Mouse (Mus musculus) limb, embryonic 15.5 days (tissue): ENCODE measurements around the gene Mmachc. TPM values are rescaled to one million over a fixed set of nuclear protein-coding genes. Genes with fewer than 3 reads are reported as not detected.
"Not testable (repeated sequence)": the region's sequence is repeated elsewhere in the genome, so short reads cannot be mapped to it uniquely, and the experiment has no call there.

Source experiments
- ATAC-seq: fragments of 200-750 bp; cut with Nextera tagmentation; 2 replicates; pipeline ENCODE4 v1.8.0; 2017; ENCODE audit warnings: low read depth, moderate TSS enrichment; ENCODE audit not compliant: insufficient number of reproducible peaks, low FRiP score, low TSS enrichment
- H3K27ac ChIP-seq: fragments of 300-500 bp; sonication (generic); 2 replicates; pipeline ENCODE4 v1.5.1; 2015; ENCODE audit warnings: moderate library complexity, mild to moderate bottlenecking, inconsistent platforms
- H3K27me3 ChIP-seq: fragments of 300-500 bp; sonication (generic); 2 replicates; pipeline ENCODE4 v1.6.1; 2015; ENCODE audit warnings: inconsistent platforms
- H3K36me3 ChIP-seq: fragments of 300-500 bp; sonication (generic); 2 replicates; pipeline ENCODE4 v1.6.1; 2015; ENCODE audit warnings: inconsistent platforms
- H3K4me1 ChIP-seq: fragments of 300-500 bp; sonication (generic); 2 replicates; pipeline ENCODE4 v1.6.1; 2015; ENCODE audit warnings: inconsistent platforms
- H3K4me2 ChIP-seq: fragments of 300-500 bp; sonication (generic); 2 replicates; pipeline ENCODE4 v1.6.1; 2015; ENCODE audit warnings: mild to moderate bottlenecking, inconsistent platforms
- H3K4me3 ChIP-seq: fragments of 300-500 bp; sonication (generic); 2 replicates; pipeline ENCODE4 v1.5.1; 2015; ENCODE audit warnings: mild to moderate bottlenecking, inconsistent platforms
- H3K9ac ChIP-seq: fragments of 300-500 bp; sonication (generic); 2 replicates; pipeline ENCODE4 v1.6.1; 2015; ENCODE audit warnings: inconsistent platforms
- H3K9me3 ChIP-seq: fragments of 300-500 bp; sonication (generic); 2 replicates; pipeline ENCODE4 v1.6.1; 2016; ENCODE audit warnings: inconsistent platforms
- whole genome bisulfite sequencing: fragments of 180-500 bp; shearing (Covaris S2); methylation state at CpG from one replicate; pipeline ENCODE4 v1.1.7; 2015; 5-methylcytosine and 5-hydroxymethylcytosine counted together
- polyA plus RNA-seq: library from polyadenylated mRNA; unstranded; fragments of >200 nt; fragmentation: Nextera tagmentation; extraction: Ambion mirVana; gene quantifications from 2 replicates; pipeline ENCODE4 v1.2.1, GENCODE M21; 2015

The Mmachc gene
- polyA plus RNA-seq, 1 experiment from 2014 or later, result 19.6 TPM

GRCm38 (mm10) chr4:116668145-116668544, 40.1 kb downstream of the Mmachc start:
- peak overlapping the region; percentile 18 for H3K27ac ChIP-seq
- ATAC-seq, result no peak
- H3K27me3 ChIP-seq, result no peaks in the 10 kb centered on the region
- H3K4me1 ChIP-seq, result no peaks in the 10 kb centered on the region
- no peaks in the 10 kb centered on the region for H3K36me3 ChIP-seq
- no peak overlapping the region for H3K4me3 ChIP-seq
- no peak overlapping the region for H3K9ac ChIP-seq
- H3K9me3 ChIP-seq, result no peaks in the 10 kb centered on the region
- WGBS, result 47% methylated on average over 3 of the region's 3 CpGs
- H3K4me2 ChIP-seq, result no peak overlapping the region

DNA sequence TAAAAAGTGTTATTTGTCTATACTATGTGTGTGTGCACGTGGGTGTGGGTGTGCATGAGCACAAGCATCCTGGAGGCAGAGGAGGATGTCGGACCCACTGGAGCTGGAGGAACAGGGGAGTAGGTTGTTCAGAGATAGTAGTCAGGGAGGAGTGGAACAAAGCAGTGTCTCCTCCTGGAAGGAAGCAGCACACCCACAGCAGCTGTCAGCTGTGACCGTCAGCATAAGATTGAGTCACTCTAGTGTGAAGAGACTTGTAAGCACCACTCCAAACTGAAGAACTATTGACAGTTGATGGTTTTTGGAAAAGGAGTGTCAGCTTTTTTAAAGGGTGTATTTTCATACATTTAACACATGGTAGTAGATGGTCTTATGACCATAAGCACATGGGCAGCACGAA, 41.6 kb downstream of the Mmachc start:
- Histone ChIP-seq H3K27me3 (no peaks in the 10 kb centered on the region), H3K36me3 (no peaks in the 10 kb centered on the region), H3K27ac (no peak overlapping the region), H3K4me1 (no peaks in the 10 kb centered on the region), H3K4me3 (no peak overlapping the region), H3K9ac (no peak overlapping the region), H3K9me3 (no peaks in the 10 kb centered on the region), H3K4me2 (no peak overlapping the region)
- 66% methylated on average over 4 of the region's 4 CpGs for WGBS
- ATAC-seq, result no peak

GRCm38 (mm10) chr4:116661998-116662397, 46.2 kb downstream of the Mmachc start:
- Histone ChIP-seq H3K4me2 (no peak overlapping the region), H3K4me3 (no peak overlapping the region), H3K36me3 (no peaks in the 10 kb centered on the region), H3K9me3 (no peaks in the 10 kb centered on the region), H3K4me1 (no peaks in the 10 kb centered on the region), H3K9ac (no peak overlapping the region), H3K27ac (no peak overlapping the region), H3K27me3 (no peaks in the 10 kb centered on the region)
- ATAC-seq, result no peak
- 88% methylated on average over 1 of the region's 1 CpGs for WGBS

DNA sequence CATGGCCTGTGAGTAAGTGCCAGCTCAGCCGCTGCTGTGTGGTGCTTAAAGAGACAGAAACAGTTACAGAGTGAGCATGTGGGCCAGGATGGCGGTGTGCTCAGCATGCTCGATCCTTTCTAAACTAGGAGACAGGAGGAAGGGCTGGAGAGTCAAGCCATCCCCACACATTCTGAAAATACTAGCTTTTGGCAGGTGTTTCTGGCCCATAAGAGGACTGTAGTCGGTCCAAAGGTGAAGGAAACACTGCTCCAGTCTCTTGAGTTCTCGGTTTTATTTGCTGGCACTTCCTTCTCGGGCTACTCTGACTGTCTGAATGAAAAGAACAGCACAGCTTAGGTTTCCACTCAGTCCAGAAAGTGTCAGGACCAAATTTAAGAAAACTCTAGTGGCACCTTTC, 47.4 kb downstream of the Mmachc start:
- Histone ChIP-seq H3K36me3 (no peaks in the 10 kb centered on the region), H3K4me3 (no peak overlapping the region), H3K27ac (no peak overlapping the region), H3K27me3 (no peaks in the 10 kb centered on the region), H3K4me1 (no peaks in the 10 kb centered on the region), H3K4me2 (no peak overlapping the region), H3K9ac (peak overlapping the region; percentile 20; the same call in 1 of the 2 replicates), H3K9me3 (no peaks in the 10 kb centered on the region)
- no peak for ATAC-seq
- WGBS, result 64% methylated on average over 6 of the region's 6 CpGs

DNA sequence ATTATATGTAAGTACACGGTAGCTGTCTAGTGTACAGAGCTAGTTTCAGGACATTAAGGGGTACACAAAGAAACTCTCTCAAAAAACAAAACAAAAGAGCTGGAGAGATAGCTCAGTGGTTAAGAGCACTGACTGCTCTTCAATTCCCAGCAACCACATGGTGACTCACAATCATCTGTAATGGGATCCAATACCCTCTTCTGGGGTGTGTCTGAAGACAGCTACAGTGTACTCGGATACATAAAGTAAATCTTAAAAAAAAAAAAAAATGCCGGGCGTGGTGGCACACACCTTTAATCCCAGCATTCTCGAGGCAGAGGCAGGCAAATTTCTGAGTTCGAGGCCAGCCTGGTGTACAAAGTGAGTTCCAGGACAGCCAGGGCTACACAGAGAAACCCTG, 48.3 kb downstream of the Mmachc start:
- 85% methylated on average over 6 of the region's 6 CpGs for WGBS
- H3K9ac ChIP-seq, H3K36me3 ChIP-seq, ATAC-seq, H3K4me2 ChIP-seq, H3K4me1 ChIP-seq, H3K4me3 ChIP-seq, H3K9me3 ChIP-seq, H3K27ac ChIP-seq, H3K27me3 ChIP-seq: not testable (repeated sequence)

- Histone ChIP-seq H3K4me1 (no peaks in the 10 kb centered on the region), H3K4me2 (no peak overlapping the region), H3K27ac (no peak overlapping the region), H3K27me3 (no peaks in the 10 kb centered on the region), H3K4me3 (no peak overlapping the region), H3K9ac (no peak overlapping the region), H3K9me3 (no peaks in the 10 kb centered on the region), H3K36me3 (no peaks in the 10 kb centered on the region)
- 60% methylated on average over 2 of the region's 2 CpGs for WGBS
- no peak for ATAC-seq
Measured at GRCm38 (mm10) chr4:116659474-116659873, 48.7 kb downstream of the Mmachc start.

GRCm38 (mm10) chr4:116657971-116658370, 50.2 kb downstream of the Mmachc start:
- H3K4me3 ChIP-seq, result no peak overlapping the region
- H3K27me3 ChIP-seq, result no peaks in the 10 kb centered on the region
- no peaks in the 10 kb centered on the region for H3K36me3 ChIP-seq
- H3K9ac ChIP-seq, result no peak overlapping the region
- H3K4me2 ChIP-seq, result no peak overlapping the region
- WGBS, result 64% methylated on average over 3 of the region's 3 CpGs
- no peaks in the 10 kb centered on the region for H3K9me3 ChIP-seq
- H3K4me1 ChIP-seq, result no peaks in the 10 kb centered on the region
- ATAC-seq, result no peak
- no peak overlapping the region for H3K27ac ChIP-seq

- Histone ChIP-seq H3K9ac (no peak overlapping the region), H3K27ac (no peak overlapping the region), H3K4me3 (no peak overlapping the region), H3K36me3 (no peaks in the 10 kb centered on the region), H3K9me3 (no peaks in the 10 kb centered on the region), H3K4me1 (0 out of 2 replicates have a peak, but pooled peaks cover 4% of the 10 kb centered on the region), H3K27me3 (no peaks in the 10 kb centered on the region), H3K4me2 (no peak overlapping the region)
- 63% methylated on average over 3 of the region's 3 CpGs for WGBS
- ATAC-seq, result no peak
Measured at GRCm38 (mm10) chr4:116655658-116656057, 52.5 kb downstream of the Mmachc start.

- no peaks in the 10 kb centered on the region for H3K9me3 ChIP-seq
- WGBS, result 61% methylated on average over 2 of the region's 2 CpGs
- no peak for ATAC-seq
Measured at GRCm38 (mm10) chr4:116655100-116655499, 53.1 kb downstream of the Mmachc start.

GRCm38 (mm10) chr4:116653228-116653627, 55.0 kb downstream of the Mmachc start:
- H3K27me3 ChIP-seq, result no peaks in the 10 kb centered on the region
- 89% methylated on average over 6 of the region's 6 CpGs for WGBS
- H3K27ac ChIP-seq, result no peak overlapping the region

More at GRCm38 (mm10) chr4:116655100-116655499, 53.1 kb downstream of the Mmachc start:
- H3K9ac ChIP-seq, result no peak overlapping the region
- H3K27ac ChIP-seq, result no peak overlapping the region
- H3K4me3 ChIP-seq, result no peak overlapping the region
- H3K4me1 ChIP-seq, result peaks cover 6% of the 10 kb centered on the region
- H3K36me3 ChIP-seq, result no peaks in the 10 kb centered on the region; the same call in 1 of the 2 replicates
- no peaks in the 10 kb centered on the region for H3K27me3 ChIP-seq
- H3K4me2 ChIP-seq, result no peak overlapping the region

More at GRCm38 (mm10) chr4:116653228-116653627, 55.0 kb downstream of the Mmachc start:
- peaks cover 19% of the 10 kb centered on the region for H3K4me1 ChIP-seq
- H3K9ac ChIP-seq, result no peak overlapping the region
- no peak overlapping the region for H3K4me2 ChIP-seq
- H3K4me3 ChIP-seq, result no peak overlapping the region
- H3K36me3 ChIP-seq, result peaks cover 9% of the 10 kb centered on the region
- ATAC-seq, result no peak
- H3K9me3 ChIP-seq, result no peaks in the 10 kb centered on the region

Other genes with a start within 250 kb of the Mmachc start
- gene Mast2, start 244.2 kb downstream of the Mmachc start, polyA plus RNA-seq, result 12.1 and 12.3 TPM in 2 replicates
- gene Ipp, start 200.9 kb downstream of the Mmachc start, polyA plus RNA-seq, result 13.1 and 13.2 TPM in 2 replicates
- gene Tmem69, start 152.5 kb downstream of the Mmachc start, polyA plus RNA-seq, result 20.9 and 22.2 TPM in 2 replicates
- 26.0 and 30.2 TPM in 2 replicates for gene Gpbp1l1, start 150.7 kb downstream of the Mmachc start, polyA plus RNA-seq
- gene Ccdc17, start 111.8 kb downstream of the Mmachc start, polyA plus RNA-seq, result 2.5 and 3.6 TPM in 2 replicates
- 102 and 107 TPM in 2 replicates for gene Nasp, start 80.5 kb downstream of the Mmachc start, polyA plus RNA-seq
- gene Akr1a1, start 56.7 kb downstream of the Mmachc start, polyA plus RNA-seq, result 780 and 816 TPM in 2 replicates
- gene Prdx1, start 22.9 kb downstream of the Mmachc start, polyA plus RNA-seq, result 1,116 and 1,127 TPM in 2 replicates
- gene Ccdc163, start 103 bp upstream of the Mmachc start, polyA plus RNA-seq, result 18.8 and 20.7 TPM in 2 replicates
- 7.6 and 7.8 TPM in 2 replicates for gene Tesk2, start 12.5 kb upstream of the Mmachc start, polyA plus RNA-seq
- 36.8 and 37.3 TPM in 2 replicates for gene Toe1, start 99.2 kb upstream of the Mmachc start, polyA plus RNA-seq
- 13.2 and 13.3 TPM in 2 replicates for gene Mutyh, start 99.3 kb upstream of the Mmachc start, polyA plus RNA-seq
- 0.56 and 0.68 TPM in 2 replicates for gene Hpdl, start 113.3 kb upstream of the Mmachc start, polyA plus RNA-seq
- 0.22 and 0.24 TPM in 2 replicates for gene Zswim5, start 169.0 kb upstream of the Mmachc start, polyA plus RNA-seq